Mouse (Mus musculus): ENCODE results near the gene Dip2b.

GRCm38 (mm10) chr15:100168191-100168606 lies 129.7 kb downstream of the Dip2b start:
- TF ChIP-seq CTCF (IDR thresholded peaks at IDR 0.05; ENCODE audit: low read depth) (no peak), EP300 (IDR thresholded peaks at IDR 0.05; ENCODE audit: low read depth) (no peak)
